Mouse (Mus musculus): Measurements from ENCODE around the gene Duoxa1.
A peak's percentile ranks its signal among the peaks of the same experiment; 100 is the strongest.

Gene Duoxa1

GRCm38 (mm10) chr2:122298596-122299490 lies 14.7 kb downstream of the Duoxa1 start, which contains the start of gene Duoxa2:
TSS of gene Duoxa2 (plus strand) at chr2:122298900.
- DNase-seq (ENCODE audit: low spot score in 2 of 2) = peak; percentile 29 to 38

GRCm38 (mm10) chr2:122298096-122298499 lies 15.4 kb downstream of the Duoxa1 start, which contains the start of gene Duox2:
TSS of gene Duox2 (minus strand) at chr2:122298449.
- DNase-seq (ENCODE audit: low spot score in 2 of 2) = no peak

GRCm38 (mm10) chr2:122297271-122298095 lies 16.0 kb downstream of the Duoxa1 start:
- no peak for DNase-seq (ENCODE audit: low spot score in 2 of 2)

- no peak for DNase-seq (ENCODE audit: low spot score in 2 of 2)
These were observed 18.6 kb downstream of the Duoxa1 start for GRCm38 (mm10) chr2:122294916-122295315.

GRCm38 (mm10) chr2:122286137-122286536 lies 27.4 kb downstream of the Duoxa1 start:
- DNase-seq (ENCODE audit: low spot score in 2 of 2) = no peak

- DNase-seq (ENCODE audit: low spot score in 2 of 2) = no peak
These were observed 29.4 kb downstream of the Duoxa1 start for GRCm38 (mm10) chr2:122284091-122284490.

- no peak for DNase-seq (ENCODE audit: low spot score in 2 of 2)
These were observed 34.8 kb downstream of the Duoxa1 start for GRCm38 (mm10) chr2:122278769-122279168.

GRCm38 (mm10) chr2:122266407-122267193 lies 46.9 kb downstream of the Duoxa1 start:
- DNase-seq (ENCODE audit: low spot score in 2 of 2) = no peak

GRCm38 (mm10) chr2:122264690-122265089 lies 48.8 kb downstream of the Duoxa1 start:
- no peak for DNase-seq (ENCODE audit: low spot score in 2 of 2)

- no peak for DNase-seq (ENCODE audit: low spot score in 2 of 2)
These were observed 52.8 kb downstream of the Duoxa1 start for GRCm38 (mm10) chr2:122260729-122261128.

GRCm38 (mm10) chr2:122255997-122256396 lies 57.5 kb downstream of the Duoxa1 start:
- no peak for DNase-seq (ENCODE audit: low spot score in 2 of 2)

All from spleen, postnatal 36 days (tissue).